Mouse (Mus musculus) layer of hippocampus, adult 8-10 months (tissue): Measurements from ENCODE around the gene Gm11146. TPM values are rescaled to one million over a fixed set of nuclear protein-coding genes. Genes with fewer than 3 reads are reported as not detected.

Experiments
- DNase-seq, 2 experiments: peaks; one replicate each; pipeline ENCODE4 v3.0.0; 2022; ENCODE audit warnings: low spot score in 2 of 2
- microRNA-seq, 2 experiments: library from miRNA; unstranded; fragments of <30 nt; microRNA quantifications; one replicate each; pipeline ENCODE4 v1.2.0; 2022
- total RNA-seq, 4 experiments: library from RNA; stranded (reverse); gene quantifications; 2 replicates each; pipeline ENCODE4 v1.2.4; 2022

Gm11146 gene
- total RNA-seq, 4 experiments from 2014 or later = not detected

GRCm38 (mm10) chr16:77556446-77557105 lies 45.3 kb downstream of the Gm11146 start:
- DNase-seq = no peak

- no peak for DNase-seq
Observed at GRCm38 (mm10) chr16:77551051-77551450, 50.8 kb downstream of the Gm11146 start.

Small RNA genes lying within 50 kb of the gene (microRNA-seq; reads per million reads assigned to microRNA genes)
- gene Mir125b-2 (381 to 446 reads per million in 2 experiments), gene Mir99a (21,615 to 24,445 reads per million in 2 experiments), gene Mirlet7c-1 (470 to 560 reads per million in 2 experiments)
